Mouse (Mus musculus): ENCODE data around the gene Echs1.

Gene Echs1

GRCm38 (mm10) chr7:140061832-140062130 is 54.5 kb downstream of the Echs1 start:
- no peak for DNase-seq (ENCODE audit: low spot score in 2 of 2)

GRCm38 (mm10) chr7:140060936-140061831 is 55.1 kb downstream of the Echs1 start:
- no peak for DNase-seq (ENCODE audit: low spot score in 2 of 2)

GRCm38 (mm10) chr7:140059601-140060000 is 56.7 kb downstream of the Echs1 start:
- no peak for DNase-seq (ENCODE audit: low spot score in 2 of 2)

GRCm38 (mm10) chr7:140058528-140058927 is 57.7 kb downstream of the Echs1 start:
- no peak for DNase-seq (ENCODE audit: low spot score in 2 of 2)

GRCm38 (mm10) chr7:140057413-140058407 is 58.6 kb downstream of the Echs1 start:
- no peak for DNase-seq (ENCODE audit: low spot score in 2 of 2)
